Mouse (Mus musculus): ENCODE measurements around the gene Armc10.
"Not testable (repeated sequence)": the region's sequence is repeated elsewhere in the genome, so short reads cannot be mapped to it uniquely, and the experiment has no call there.

The Armc10 gene

DNA sequence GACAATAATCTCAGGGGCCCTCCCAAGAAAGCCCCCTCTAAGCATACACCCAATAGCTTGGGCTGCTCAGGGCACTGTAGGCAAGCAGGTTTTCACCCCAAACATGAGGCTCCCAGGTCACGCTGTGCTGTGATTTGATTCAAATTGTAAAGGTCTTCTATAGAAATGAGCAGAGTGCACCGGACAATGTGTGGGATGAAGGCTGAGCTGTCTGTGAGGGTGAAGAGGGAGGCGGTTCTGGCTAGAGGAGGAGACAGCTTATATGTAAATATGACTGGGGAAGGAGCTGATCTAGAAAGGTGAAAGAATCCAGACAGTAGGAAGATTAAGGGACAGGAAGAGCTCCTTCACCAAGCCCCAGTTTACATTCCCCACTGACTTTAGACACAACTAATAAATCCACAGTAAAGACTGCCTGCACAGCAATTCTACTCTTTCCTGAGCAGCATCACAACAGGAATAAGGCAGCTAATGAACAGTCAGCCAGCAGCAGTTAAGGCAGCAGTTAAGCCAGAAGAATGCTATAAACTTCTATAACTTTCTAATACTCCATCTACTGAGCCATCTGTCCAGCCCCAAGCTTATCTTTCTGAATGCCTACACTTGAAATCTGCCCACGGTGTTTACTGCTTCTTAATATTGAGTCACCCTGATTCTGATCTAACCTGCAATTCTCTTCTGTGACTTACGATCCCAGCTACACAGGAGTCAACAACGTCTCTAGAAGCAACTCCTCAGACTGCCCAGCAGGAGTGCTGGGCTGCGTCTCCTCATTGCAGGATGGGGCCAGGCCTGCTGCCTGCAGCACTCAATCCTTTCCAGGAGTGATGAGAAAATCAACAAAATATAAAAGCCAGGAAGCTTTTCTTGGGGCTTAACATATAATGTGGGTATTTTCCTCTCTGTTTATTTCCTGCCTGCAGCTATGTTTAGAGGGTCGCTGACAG is 21.9 kb downstream of the Armc10 start:
- DNase-seq (ENCODE audit: low read depth): no peak

DNA sequence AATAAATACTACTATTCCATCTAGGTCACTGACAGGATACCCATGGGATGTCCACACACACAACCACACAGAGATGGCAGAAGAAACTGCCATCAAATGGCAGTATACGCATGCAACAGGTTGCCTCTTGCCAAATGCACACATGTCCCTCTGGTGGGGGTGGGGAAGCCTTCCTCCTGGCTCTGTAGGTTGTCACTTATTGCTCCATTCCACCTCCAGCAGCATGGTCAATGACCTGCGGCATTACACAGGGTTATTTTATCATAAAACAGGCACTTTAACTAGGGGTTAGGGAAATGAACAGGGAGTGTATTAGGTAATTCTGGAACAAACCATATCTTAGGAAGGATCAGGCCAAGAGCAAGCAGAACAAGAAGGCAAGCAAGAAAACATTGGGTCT is 23.7 kb downstream of the Armc10 start:
- DNase-seq (ENCODE audit: low read depth): no peak

DNA sequence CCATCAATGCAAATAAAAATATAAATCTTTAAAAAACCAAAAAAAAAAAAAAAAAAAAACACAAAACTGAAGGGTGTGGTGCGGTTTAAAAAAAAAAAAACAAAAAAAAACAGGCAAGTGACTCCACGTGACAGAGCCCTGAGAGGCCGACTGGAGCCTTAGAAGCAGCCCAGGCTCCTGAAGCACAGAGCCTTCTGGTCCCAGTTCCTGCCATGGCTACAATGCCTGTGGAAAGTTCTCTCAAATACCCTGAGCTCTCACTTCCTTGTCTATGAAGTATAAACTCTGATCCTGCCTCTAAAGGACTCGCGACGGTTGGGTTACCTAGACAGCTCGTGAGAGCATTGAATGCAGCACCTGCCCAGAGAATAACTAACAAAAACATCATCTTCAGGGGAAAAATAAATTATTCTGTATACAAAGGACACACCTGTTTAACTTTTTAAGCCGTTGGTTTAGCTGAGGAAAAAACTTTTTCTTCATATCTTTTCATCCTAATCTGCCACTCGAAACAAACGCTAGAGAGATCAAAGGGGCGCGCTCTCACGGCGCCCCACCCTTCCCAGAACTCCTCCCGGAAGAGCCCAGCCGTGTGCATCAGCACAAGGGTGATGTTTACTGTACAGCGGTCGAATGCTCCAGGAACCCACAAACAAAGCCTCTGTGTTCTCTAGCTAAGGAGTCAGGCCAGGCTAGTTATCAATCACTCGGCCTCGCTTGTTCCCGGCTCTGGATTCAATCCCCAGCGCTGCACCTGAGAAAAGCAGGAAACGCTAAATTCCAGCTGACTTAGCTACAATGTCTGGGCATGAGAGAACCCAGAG is 27.4 kb downstream of the Armc10 start:
- peak; percentile 30 for DNase-seq (ENCODE audit: low read depth)

DNA sequence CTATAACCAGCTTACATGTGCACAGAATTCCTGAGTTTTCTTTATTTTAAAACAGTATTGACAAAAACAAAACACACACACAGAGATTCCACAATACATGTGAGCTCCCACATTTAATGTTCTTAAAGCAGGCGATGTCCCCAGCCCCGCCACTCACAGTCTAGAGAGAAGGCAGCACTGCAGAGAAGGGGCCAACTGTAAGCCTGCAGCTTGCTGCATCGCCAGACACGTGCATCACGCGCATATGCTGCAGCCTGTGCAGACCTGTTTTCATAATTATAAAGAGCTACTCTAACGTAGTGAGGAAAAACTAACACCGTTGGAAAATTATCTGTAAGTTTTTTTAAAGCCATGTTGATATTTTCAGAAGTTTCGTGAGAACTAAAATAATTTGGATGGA is 28.1 kb downstream of the Armc10 start:
- no peak for DNase-seq (ENCODE audit: low read depth)

DNA sequence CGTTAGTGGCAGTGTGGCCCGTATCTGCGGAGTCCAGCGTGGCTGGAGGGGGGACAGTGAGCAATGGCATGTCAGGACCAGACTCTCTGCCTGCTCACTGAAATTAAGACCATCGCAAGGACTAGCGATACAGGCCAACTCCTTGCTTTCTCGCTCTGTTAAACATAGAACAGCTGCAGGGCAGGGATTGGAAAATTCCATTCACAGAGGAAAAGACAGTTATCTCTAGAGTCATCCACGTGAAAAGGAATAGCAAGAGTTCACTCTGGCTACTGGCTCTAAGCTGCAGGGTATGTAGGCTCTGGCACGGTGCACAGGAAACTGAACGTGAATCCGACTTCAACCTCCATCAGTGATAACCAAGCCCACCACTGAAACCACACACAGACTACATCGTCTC is 29.4 kb downstream of the Armc10 start:
- DNase-seq (ENCODE audit: low read depth): no peak

DNA sequence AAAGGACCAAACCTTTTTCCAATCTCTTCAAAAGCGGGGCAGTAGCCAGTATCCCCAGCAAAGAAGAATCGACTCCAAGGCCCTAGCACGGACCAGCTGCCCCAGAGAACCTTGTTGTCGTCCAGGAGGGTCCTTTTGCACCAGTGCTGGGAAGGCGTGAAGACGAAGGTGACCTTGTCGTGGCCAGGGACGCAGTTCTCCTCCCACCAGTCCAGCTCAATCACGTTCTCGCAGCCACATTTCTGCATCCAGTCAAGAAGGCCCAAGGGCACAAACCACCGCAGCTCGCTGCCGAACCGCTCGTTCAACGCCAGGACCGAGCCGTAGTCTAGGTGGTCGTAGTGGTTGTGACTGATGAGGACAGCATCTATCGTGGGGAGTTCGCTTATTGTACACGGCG is 29.9 kb downstream of the Armc10 start:
- DNase-seq (ENCODE audit: low read depth): no peak

DNA sequence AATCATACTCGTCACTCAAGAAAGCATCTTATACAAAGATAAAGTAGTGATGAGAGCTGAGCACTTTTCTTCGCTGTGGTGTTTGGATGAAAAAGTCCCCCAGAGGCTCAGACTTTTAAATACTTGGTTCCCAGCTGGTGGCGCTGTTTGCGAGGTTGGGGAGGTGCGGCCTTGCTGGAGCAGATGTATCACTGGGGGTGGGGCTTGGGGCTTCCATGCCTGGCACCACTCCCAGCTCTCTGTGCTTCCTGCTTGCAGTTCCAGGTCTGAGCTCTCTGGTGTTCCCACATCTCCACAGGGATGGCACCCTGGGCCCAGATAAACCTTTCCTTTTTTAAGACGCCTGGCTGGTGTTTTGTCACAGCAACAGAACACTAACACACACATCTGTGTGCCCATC is 32.3 kb downstream of the Armc10 start:
- DNase-seq (ENCODE audit: low read depth): no peak

DNA sequence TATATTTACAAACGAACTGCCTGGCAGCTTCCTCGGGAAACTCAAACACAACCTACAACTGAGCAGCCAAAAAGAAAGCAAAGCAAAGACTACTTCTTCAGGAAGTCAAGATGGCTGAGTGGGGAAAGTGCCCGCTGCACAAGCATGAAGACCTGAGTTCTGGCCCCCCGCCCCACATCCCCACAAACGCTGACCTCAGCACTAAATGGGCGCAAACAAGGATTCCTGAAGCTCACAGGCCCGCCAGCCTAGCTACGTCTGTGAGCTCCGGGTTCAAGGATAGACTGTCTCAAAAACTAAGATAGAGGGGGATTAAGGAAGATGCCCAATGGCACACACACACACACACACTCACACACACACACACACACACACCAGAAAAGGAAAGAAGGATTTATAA is 32.8 kb downstream of the Armc10 start:
- no peak for DNase-seq (ENCODE audit: low read depth)

DNA sequence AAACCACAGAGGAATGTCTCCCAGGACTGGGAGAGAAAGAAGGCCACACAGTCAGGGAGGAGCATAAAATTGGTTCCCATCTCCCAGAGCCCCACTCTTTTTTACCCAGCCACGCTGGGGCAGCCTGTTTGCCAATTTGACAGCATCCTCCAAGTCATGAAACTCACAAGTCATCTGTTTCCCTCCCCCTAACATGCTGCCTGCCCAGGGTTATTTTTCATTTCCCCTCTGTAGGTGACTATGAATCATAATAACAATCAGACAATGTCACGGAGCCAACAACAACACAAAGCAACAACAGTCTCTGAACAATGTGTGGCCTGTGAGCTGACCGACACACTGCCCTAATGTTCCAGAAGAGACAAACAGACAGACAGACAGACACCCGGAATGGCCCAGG is 34.4 kb downstream of the Armc10 start:
- no peak for DNase-seq (ENCODE audit: low read depth)

DNA sequence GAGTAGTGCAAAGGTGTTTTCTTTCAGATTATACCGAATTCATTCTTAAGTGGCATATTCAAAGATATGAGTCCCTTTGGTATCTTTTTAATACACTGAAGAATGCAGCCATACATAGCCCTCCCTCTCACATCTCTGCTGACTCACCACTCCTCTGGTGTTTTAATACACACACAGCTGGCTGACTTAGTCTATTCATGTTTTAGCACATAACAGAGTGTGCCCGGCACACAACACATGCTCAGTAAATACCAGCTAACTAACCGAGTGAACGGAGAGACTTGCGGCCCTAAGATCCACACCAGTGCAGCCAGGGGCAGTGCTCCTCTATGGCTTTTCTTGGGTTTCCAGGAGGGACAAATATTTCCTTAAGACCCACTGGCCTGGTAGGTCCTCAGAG is 35.3 kb downstream of the Armc10 start:
- no peak for DNase-seq (ENCODE audit: low read depth)

DNA sequence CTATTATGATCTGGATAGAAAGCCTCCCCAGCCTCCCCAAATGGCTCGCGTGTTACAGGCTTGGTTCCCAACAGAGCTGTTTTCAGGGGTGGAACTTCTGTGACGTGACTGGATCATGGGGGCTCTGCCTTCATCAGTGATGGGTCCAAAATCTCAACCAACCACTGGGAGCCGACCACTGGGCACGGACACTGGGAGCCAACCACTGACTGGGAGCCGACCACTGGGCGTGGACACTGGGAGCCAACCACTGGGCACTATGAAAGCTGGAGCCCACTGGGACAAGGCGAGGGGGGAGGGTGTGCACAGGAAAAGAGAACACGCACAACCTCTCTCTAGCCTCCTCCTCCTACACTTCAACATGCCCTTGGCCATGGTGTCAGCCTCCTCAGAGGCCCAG is 38.2 kb downstream of the Armc10 start:
- DNase-seq (ENCODE audit: low read depth): no peak

DNA sequence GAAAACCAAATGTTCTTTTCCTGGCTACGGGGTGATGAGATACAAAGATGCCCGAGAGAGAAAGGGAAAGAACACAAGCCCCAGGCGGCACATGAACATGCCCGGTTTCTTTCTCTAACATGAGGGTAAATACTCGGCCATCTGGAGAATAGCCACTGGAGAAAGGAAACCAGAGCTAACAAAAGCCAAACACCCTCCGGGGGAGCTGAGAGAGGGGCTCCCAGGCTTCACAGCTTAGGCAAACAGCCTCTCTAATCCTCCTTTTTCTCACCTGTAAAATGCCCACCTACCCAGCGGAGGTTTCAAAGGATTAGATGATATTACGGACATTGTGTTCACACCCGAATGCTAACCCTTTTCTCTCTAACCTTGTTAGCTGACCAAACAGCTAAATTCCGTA is 39.4 kb downstream of the Armc10 start:
- DNase-seq (ENCODE audit: low read depth): no peak

DNA sequence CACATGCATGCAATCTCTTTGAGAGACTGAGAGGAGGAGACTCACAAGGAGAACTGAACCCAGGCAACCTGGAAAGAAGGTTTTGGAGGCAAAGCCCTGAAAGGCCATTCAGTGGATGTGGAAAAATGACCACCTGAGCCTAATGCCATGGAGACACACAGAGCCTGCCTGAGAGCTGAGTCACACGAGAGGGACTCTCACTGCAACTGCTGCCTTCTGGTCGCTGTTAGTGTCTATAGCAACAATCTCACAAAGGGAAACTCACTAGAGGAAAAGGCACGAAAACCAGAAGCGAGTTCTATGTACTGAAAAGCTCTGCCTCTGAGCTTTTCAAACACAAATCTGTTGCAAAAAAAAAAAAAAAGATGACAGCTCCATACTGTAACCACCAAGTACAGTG is 41.4 kb downstream of the Armc10 start:
- DNase-seq (ENCODE audit: low read depth): no peak

DNA sequence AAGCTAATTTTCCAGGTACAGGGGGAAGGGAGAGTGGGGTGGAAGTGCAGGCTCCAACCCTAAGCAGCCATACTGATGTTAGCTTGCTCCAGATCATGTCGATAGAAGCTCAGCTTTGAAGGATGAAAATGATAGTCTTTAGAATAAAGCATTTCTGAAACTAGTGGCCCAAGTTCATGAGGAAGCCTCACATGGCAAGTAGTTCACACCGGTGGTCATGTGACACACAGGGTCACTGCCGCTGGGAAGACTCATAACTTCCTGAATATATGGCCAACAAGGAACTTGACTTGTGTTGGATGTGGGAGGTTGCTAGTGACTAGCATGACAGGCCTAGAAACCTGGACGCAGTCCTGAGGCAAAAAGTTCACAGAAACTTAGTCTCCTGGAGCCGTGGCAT is 46.6 kb downstream of the Armc10 start:
- no peak for DNase-seq (ENCODE audit: low read depth)

DNA sequence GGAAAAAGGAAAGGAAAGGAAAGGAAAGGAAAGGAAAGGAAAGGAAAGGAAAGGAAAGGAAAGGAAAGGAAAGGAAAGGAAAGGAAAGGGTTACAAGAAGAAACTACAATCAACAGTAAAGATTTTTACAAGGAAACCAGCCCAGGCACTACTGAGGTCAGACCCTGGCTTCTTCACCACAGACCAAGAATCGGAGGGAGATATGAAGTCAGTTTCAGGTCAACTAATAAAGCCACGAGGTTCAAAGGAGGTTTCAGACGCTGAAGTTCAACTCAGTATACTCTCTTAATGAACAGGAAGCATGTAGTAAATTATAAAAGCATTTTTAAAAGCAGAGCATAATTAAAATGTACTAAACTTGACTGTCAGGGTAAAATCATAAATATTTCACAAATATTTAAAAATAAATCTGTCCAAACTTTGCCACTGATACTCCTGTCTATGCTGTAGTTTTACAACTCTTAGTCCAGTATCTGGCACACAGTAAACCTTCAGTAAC is 47.8 kb downstream of the Armc10 start:
- no peak for DNase-seq (ENCODE audit: low read depth)

DNA sequence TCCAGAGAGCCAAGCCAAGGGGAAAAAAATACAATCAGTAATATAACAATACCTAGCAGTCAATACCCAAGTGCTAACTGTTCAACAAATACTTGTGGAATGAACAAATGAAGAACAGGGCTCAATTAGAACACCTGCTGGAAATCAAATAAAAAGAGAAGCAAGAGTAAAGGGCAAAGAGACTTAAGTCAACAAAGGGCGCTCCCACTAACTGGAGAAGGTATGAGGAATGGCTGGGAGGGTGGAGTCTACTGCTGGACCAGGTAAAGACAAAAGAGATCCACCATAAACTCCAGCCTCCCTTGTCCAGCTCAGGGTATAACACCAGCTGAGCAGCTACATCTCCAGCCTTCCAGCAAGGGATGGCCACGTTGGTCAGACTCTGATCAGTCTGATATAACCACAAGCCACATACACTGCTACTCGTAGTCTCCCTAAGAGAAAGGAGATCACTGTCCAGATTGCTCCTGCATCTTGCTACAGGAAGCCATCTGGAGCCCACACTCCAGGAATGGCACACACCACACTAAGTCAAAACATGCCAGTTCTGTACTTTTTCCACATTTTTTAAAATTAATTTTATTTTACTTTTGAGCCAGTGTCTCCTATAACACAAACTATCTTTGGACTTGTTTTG is 49.4 kb downstream of the Armc10 start:
- no peak for DNase-seq (ENCODE audit: low read depth)

DNA sequence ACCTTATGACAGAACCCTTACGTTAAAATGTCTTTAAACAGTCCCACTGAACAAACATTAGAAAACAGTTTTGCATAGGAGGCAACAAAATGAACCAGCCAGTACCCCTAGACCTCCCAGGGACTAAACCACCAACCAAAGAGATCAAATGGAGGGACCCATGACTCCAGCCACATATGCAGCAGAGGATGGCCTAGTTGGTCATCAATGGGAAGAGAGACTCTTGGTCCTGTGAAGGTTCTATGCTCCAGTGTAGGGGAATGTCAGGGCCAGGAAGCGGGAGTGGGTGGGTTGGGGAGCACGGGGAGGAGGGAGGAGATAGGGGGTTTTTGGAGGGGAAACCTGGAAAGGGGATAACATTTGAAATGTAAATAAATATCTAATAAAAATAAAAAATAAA is 53.9 kb downstream of the Armc10 start:
- DNase-seq (ENCODE audit: low read depth): not testable (repeated sequence)

DNA sequence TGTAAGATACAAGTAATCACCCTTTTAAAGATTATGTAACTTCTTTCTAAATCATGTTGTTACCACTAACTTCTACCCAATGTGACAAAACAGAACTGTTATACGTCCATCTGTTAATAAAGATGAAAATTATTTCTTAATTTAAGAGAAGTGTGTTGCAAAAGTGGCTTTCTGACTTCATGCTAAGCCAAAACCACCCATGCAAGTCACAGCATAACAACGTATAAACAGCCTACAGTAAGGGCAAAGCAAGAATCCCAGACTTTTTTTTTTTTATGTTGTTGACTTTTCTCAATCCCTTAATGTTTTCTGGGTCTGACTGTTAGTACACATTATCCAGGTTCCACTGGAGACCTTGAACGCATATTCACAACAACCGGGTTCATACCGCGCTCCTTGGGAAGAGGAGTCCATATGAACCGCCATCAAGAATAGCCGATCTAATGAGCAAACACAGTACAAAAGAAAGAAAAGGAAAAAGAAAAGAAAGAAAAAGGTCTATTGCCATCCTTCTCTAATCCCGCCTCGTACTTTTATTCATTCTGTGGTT is 54.7 kb downstream of the Armc10 start:
- DNase-seq (ENCODE audit: low read depth): no peak

DNA sequence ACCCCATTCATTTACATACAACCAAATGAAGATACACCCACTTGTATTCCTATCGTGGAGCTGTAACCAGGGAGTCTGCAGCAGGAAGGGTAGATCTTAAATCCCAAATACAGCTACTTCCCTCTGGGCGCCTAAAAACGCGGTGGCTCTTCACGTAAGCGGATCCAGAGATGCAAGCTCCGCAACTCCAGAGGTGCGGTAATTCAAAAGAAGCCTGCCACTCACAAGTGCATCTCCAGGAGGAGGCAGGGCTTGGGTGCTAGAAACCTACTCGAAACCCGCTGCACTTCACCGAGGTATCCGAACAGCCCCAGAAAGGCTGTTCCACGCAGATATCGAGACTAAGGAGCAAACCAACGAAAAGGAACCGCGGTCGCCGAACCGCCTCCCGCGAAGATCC is 55.3 kb downstream of the Armc10 start:
- DNase-seq (ENCODE audit: low read depth): peak; percentile 13

DNA sequence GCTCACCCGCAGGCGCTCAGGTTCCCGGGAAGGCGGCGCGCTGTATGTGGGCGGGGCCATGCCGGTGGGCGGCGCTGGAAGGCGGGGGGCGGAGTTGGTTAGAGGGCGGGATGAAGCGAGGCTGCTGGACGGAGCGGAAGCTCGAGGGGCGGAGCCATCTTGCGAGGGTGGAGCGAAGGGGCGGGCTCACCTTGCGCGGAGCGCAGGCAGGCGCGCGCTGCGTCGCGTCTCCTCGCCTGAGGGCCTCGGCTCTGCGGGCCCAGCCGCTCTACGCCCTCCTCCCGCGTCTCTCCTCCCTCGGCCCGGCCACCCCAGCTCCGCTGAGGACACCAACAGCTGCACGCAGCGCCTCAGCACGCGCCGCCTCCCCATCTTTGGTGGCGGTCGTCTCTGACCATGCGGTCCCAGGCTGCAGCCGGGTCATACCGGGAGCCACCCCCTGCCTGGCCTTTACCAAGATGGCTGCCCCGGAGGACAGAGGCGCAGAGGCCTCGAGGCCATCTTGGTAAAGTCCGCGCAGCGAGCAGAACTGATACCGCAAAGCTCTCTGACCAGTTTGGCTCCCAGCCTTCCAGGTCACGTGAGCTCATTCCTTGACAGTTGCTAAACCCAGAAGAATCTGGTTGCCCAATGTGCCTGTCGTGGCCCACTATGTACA is 55.9 kb downstream of the Armc10 start, which contains the start of gene Napepld:
Napepld (minus strand) TSS at position 46 of the 658 bp plus-strand sequence.
- DNase-seq (ENCODE audit: low read depth): peak; percentile 95

DNA sequence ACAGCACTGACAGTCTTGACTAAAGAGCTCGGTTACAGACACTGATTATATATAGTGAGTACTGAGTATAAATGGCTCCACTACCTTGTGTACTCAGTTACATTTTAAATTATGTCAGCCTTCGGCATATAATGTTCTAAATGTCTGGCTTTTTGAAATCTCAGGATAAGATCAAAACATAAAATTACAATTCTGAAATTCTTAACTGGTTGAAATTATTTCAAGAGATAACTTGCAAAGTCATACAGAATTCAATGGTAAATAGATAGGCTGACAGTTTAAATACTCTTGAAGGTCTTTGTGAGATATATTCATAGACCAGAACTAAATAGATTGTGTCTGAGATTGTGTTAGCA is 56.4 kb downstream of the Armc10 start:
- DNase-seq (ENCODE audit: low read depth): no peak
